Mouse (Mus musculus): Measurements from ENCODE around the gene Slf2.

Slf2 gene

DNA sequence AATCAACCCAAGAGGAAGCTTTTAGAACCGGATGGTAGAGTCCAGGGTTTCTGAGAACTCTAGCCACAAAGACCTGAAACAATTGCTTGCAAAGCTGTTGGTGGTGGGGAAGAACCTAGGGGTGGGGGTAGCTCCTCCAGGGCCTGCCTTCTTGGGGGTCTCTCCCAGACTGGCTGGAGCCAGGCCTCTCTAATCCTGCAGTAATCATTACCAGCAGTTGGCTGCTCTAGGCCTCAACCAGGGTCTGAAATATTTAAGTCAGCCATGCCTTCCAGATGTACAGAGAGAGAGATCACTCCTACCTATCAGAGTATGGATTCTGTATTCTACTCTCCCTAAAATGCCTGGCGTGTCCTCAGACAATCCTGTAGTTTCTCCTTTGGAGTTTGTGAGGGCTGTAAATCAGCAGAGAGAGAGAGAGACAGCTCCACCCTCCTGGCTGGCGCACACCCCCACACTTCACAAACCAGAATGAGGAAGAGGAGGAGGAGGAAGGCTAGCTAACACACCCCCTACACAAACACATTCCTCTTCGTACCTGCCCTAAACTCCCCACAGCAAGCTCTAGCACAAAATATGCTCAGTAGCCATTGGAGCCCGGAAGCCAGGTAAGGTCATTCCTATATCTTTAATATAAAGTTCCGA lies 82.8 kb downstream of the Slf2 start:
- no peak for DNase-seq

GRCm38 (mm10) chr19:45014335-45014971 lies 83.5 kb downstream of the Slf2 start, which contains the start of gene Lzts2:
Gene Lzts2, plus strand, starts transcription at chr19:45014414.
- peak; percentile 44 to 56 for DNase-seq

- DNase-seq = peak; percentile 86 to 90
Observed at GRCm38 (mm10) chr19:45014981-45015402, 84.0 kb downstream of the Slf2 start.

- peak; percentile 61 to 65 for DNase-seq
Observed at GRCm38 (mm10) chr19:45015518-45016281, 84.7 kb downstream of the Slf2 start.

GRCm38 (mm10) chr19:45016341-45017215 lies 85.6 kb downstream of the Slf2 start:
- DNase-seq = peak; percentile 88

GRCm38 (mm10) chr19:45017216-45017771 lies 86.3 kb downstream of the Slf2 start:
- peak; percentile 80 to 86 for DNase-seq

GRCm38 (mm10) chr19:45017909-45018308 lies 87.0 kb downstream of the Slf2 start:
- peak; percentile 85 to 86 for DNase-seq

DNA sequence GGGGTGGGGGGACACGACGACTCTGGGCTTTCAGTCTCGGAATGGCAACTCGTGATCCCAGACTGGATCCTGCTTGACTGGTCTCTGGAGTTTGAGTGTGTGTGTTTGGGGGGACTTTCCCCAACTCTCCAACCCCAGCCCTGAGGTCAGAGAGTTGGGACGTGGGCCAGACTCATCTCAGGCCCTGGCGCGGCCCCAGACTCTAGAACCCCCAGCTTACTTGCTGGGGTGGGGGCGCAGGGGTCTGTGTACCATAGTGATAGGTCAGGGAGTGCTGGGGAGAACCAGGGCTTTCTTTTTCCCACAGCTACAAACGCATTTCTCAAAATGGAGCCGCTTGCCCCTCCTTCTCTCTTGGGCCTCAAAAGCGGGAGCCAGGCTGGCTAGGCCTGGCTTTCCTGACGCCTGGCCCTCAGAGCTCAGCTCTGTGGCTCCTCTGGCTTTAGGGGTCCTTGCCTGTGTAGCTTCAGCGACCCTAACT lies 87.4 kb downstream of the Slf2 start:
- peak; percentile 36 to 40 for DNase-seq

DNA sequence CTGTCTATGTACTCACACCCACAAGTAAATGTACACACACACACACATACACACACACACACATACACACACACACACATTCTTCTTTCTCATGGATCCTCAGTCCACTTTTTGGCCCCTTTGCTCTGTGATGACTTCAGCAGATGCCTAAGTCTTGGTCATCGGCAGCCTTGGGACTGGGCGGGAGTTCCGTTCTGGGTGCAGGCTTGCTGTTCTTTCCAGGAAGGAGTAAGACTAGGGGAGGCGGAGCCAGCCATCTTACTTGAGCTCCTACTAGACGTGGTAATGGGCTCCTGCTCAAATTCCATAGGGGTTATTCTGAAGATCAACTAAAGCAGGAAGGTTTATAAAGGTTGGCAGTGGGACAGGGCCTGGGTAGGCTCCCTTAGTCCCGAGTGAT lies 89.4 kb downstream of the Slf2 start:
- peak in 1 of 2 experiments; percentile 55 for DNase-seq

- no peak for DNase-seq
Observed at GRCm38 (mm10) chr19:45021362-45021761, 90.4 kb downstream of the Slf2 start.

DNA sequence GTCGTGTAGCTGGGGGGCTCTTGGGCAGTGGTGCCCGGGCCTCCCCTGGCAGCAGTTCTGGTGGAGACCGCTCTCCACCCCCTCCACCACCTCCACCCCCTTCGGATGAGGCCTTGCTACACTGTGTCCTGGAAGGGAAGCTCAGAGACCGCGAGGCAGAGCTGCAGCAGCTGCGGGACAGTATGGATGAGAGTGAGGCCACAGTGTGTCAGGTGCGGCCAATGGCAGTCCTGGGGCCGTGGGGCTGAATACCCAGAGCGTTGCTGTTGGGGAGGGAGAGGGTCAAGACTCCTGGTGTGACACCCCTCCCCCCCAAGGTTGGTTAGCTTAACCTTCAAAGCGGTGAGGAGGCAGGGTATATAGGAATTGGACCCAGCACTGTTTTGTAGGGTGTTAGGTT lies 93.0 kb downstream of the Slf2 start:
- DNase-seq = no peak

- DNase-seq = no peak
Observed at GRCm38 (mm10) chr19:45024775-45025174, 93.8 kb downstream of the Slf2 start.

- no peak for DNase-seq
Observed at GRCm38 (mm10) chr19:45025937-45026568, 95.1 kb downstream of the Slf2 start.

DNA sequence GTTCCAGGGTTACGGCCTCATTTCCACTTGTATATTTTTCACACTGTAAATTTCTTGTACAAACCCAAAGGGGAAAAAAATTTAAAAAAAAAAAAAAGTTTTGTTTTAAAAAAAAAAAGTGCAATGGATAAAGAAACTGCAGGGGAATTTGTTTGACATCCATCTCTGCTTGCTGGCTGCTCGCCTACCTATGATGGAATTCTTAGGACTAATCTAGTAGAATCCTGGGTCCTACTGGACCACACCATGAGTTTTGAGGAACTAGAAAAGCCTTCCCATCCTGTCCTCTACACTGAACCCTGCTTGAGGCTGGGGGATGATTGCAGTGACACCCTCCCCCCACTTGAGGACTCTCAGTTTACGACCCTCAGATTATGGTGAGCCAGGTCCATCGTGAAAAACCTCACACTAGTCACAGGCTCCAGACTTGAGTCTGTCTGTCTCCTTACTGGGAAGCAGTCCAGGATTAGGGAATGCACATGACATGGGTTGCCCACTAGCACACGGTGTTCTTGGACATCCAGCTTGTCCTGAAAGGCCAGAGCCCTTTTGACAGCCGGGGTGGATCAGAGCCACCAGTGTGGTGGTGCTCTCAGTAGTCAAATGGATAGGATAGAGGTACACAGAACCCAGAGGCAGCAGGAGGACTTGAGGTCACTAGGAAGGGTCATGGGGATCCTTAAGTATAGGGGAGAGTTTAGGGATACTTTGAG lies 96.2 kb downstream of the Slf2 start:
- no peak for DNase-seq

DNA sequence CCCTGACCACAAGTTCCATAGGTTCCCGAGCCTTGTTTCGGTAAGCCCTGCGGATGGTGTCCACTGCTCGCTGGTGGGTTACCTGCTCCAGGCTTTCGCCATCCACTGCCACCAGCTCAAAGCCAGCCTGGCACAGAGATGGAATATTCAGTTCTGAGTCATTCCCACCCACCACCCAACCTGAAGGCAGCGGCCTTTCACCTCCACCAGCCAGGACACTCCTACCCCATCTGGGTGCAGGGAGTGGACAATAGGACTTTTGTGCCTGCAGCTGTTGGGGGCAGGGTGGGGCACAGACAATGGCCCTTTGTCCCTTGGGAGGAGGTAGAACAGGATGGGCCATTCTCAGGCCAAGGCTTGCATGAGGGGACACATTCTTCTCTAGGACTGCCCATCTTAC lies 96.9 kb downstream of the Slf2 start:
- DNase-seq = no peak

- DNase-seq = no peak
Observed at GRCm38 (mm10) chr19:45028746-45029145, 97.8 kb downstream of the Slf2 start.

DNA sequence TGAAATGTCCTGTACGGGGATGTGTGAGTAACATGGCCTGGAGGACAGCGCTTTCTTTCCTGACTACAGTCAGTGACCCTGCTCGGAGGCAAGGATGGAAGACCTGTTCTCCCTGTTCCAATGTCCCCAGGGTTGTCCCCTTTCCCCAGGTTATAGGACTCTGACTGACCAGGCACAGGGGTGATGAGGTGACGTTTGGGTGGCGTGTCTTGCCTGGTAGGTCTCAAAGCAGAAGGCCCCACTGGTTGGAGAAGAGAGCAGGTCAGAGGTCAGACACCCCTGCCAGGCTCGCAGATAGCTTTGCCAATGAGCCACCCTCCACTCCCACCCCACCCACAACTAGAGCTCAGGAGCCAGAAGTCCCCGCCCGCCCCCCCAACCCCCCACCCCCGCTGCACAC lies 98.6 kb downstream of the Slf2 start:
- DNase-seq = no peak

GRCm38 (mm10) chr19:45030111-45030510 lies 99.2 kb downstream of the Slf2 start:
- DNase-seq = peak; percentile 53 to 66

DNA sequence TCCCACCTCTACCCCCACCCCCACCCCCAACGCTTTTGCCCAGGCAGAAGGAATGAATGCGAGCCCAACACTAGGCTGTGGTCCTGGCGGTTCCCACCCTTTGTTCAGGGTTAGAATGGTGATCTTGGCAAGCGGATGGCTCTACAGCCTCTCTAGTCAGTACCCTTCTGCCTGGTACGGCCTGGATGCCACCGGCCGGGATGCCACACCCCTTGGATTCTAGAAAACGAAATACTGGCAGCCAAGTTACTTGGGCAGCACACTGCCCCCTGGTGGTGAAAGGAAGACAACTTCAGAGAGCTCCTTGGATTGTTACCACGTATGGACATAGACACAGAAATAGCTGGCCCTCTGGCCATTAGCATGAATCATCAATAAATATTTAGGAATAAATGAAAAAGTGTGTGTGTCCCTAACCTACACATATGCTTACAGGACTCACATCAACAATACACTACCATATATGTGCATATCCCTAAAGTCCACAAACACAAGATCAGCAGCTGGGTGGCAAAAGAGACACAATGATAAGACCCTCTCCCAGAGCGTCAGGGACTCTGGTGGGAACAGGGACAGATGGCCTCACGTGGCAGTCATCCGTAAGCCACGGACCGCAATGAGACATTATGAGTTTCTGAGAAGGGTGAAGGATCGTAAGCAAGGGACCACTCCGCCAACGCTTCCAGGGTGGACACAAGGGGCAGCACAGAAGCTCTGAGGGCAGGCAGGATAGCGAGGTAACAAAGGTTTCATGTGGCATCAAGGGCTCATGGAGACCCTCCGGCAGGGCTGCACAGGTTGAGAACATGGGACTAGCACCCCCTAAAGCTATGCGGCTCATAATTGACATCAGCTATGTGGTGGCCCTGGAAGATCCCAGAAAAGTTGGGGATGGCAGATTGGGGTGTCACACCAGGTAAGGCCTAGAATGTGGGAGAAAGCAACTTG lies 100.1 kb downstream of the Slf2 start:
- peak; percentile 82 to 86 for DNase-seq

DNA sequence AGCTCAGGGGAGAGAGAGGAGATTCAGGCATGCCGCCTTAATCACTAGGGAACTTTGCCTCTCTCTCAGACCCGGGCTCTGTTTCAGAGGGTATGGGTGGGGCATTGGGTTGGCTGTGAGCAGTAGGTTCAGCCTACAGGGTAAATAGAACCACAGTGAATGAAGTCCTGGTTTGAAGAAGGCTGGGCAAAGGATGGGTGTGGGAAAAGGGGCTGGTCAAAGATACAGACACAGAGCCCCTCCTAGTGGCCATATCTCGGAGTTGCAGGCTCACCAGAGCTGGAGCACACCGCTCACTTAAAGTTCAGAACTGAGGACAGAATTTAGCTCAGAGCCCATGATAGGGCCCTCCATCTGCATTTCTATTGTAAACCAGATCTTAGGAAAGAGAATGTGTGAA lies 100.8 kb downstream of the Slf2 start:
- DNase-seq = peak; percentile 64 to 82

Measured in kidney, adult 8-10 months (tissue).